Mouse (Mus musculus) E14TG2a.4 (cell line): ENCODE measurements at regions not wholly inside any gene's neighbourhood (a gene's known extent, or its start where the extent isn't known, plus 50 kb on each side); places are given as distances from the start of the nearest gene placed in this dataset.

Source experiments
- H3K27me3 ChIP-seq: 2 replicates; pipeline ENCODE4 v1.6.1; 2014; ENCODE audit warnings: low read length, control low read depth; ENCODE audit not compliant: insufficient read depth
- H3K36me3 ChIP-seq: 2 replicates; pipeline ENCODE4 v1.6.1; 2014; ENCODE audit warnings: low read length, control low read depth; ENCODE audit not compliant: insufficient read depth
- H3K4me1 ChIP-seq: replicated peaks from 2 replicates; pipeline ENCODE4 v1.6.1; 2014; ENCODE audit warnings: low read depth, low read length, control low read depth
- H3K4me3 ChIP-seq: replicated peaks from 2 replicates; pipeline ENCODE4 v1.5.1; 2014; ENCODE audit warnings: mild to moderate bottlenecking, low read length
- H3K9me3 ChIP-seq: 2 replicates; pipeline ENCODE4 v1.6.1; 2014; ENCODE audit warnings: low read length, control low read depth
- CTCF ChIP-seq: conservative IDR thresholded peaks from 2 replicates; pipeline ENCODE4 v1.5.1; 2014; ENCODE audit warnings: low read length
- NANOG ChIP-seq: IDR thresholded peaks from 2 replicates; pipeline ENCODE4 v1.6.1; 2014; ENCODE audit warnings: borderline replicate concordance, low read length, mixed read lengths
- POU5F1 ChIP-seq: IDR thresholded peaks from 2 replicates; pipeline ENCODE4 v1.6.1; 2014; ENCODE audit warnings: low read length, borderline replicate concordance

- peaks cover 19% of the 10 kb centered on the region for H3K27me3 ChIP-seq
- TF ChIP-seq NANOG (no peak), POU5F1 (no peak), CTCF (no peak)
- H3K4me1 ChIP-seq, result peaks cover 21% of the 10 kb centered on the region
- H3K36me3 ChIP-seq, result no peaks in the 10 kb centered on the region
- no peak overlapping the region for H3K4me3 ChIP-seq
- no peaks in the 10 kb centered on the region for H3K9me3 ChIP-seq
These were observed 55.4 kb downstream of the Pja1 start for GRCm38 (mm10) chrX:99415701-99416100.

GRCm38 (mm10) chrX:99410942-99411341, 60.1 kb downstream of the Pja1 start:
- H3K4me3 ChIP-seq, result no peak overlapping the region
- no peaks in the 10 kb centered on the region for H3K36me3 ChIP-seq
- peaks cover 24% of the 10 kb centered on the region for H3K4me1 ChIP-seq
- TF ChIP-seq CTCF, result no peak
- TF ChIP-seq NANOG, result no peak
- TF ChIP-seq POU5F1, result no peak
- no peaks in the 10 kb centered on the region for H3K9me3 ChIP-seq
- H3K27me3 ChIP-seq, result peaks cover 9% of the 10 kb centered on the region

GRCm38 (mm10) chrX:99409858-99410257, 61.2 kb downstream of the Pja1 start:
- Histone ChIP-seq H3K27me3 (peaks cover 9% of the 10 kb centered on the region), H3K9me3 (no peaks in the 10 kb centered on the region), H3K4me3 (no peak overlapping the region), H3K4me1 (peaks cover 20% of the 10 kb centered on the region), H3K36me3 (no peaks in the 10 kb centered on the region)
- TF ChIP-seq NANOG (no peak), POU5F1 (no peak), CTCF (no peak)

- Histone ChIP-seq H3K27me3 (peaks cover 9% of the 10 kb centered on the region), H3K4me3 (no peak overlapping the region), H3K4me1 (peaks cover 20% of the 10 kb centered on the region), H3K9me3 (no peaks in the 10 kb centered on the region), H3K36me3 (no peaks in the 10 kb centered on the region)
- no peak for TF ChIP-seq CTCF
- no peak for TF ChIP-seq POU5F1
- TF ChIP-seq NANOG, result no peak
These were observed 61.7 kb downstream of the Pja1 start for GRCm38 (mm10) chrX:99409331-99409730.

GRCm38 (mm10) chrX:99408804-99409203, 62.3 kb downstream of the Pja1 start:
- TF ChIP-seq NANOG (no peak), POU5F1 (no peak), CTCF (no peak)
- Histone ChIP-seq H3K4me1 (peaks cover 17% of the 10 kb centered on the region), H3K27me3 (peaks cover 9% of the 10 kb centered on the region), H3K4me3 (no peak overlapping the region), H3K9me3 (no peaks in the 10 kb centered on the region), H3K36me3 (no peaks in the 10 kb centered on the region)

GRCm38 (mm10) chrX:99405843-99406242, 65.2 kb downstream of the Pja1 start:
- H3K4me3 ChIP-seq, result no peak overlapping the region
- no peaks in the 10 kb centered on the region for H3K36me3 ChIP-seq
- H3K4me1 ChIP-seq, result 0 out of 2 replicates have a peak, but pooled peaks cover 4% of the 10 kb centered on the region
- H3K27me3 ChIP-seq, result peaks cover 14% of the 10 kb centered on the region
- H3K9me3 ChIP-seq, result no peaks in the 10 kb centered on the region
- TF ChIP-seq NANOG (no peak), CTCF (no peak), POU5F1 (no peak)

- no peak overlapping the region for H3K4me3 ChIP-seq
- H3K27me3 ChIP-seq, result peaks cover 18% of the 10 kb centered on the region; the same call in 1 of the 2 replicates
- no peaks in the 10 kb centered on the region for H3K9me3 ChIP-seq
- no peaks in the 10 kb centered on the region for H3K4me1 ChIP-seq
- TF ChIP-seq CTCF (no peak), NANOG (no peak), POU5F1 (no peak)
- H3K36me3 ChIP-seq, result no peaks in the 10 kb centered on the region
These were observed 67.4 kb downstream of the Pja1 start for GRCm38 (mm10) chrX:99403521-99404149.

GRCm38 (mm10) chrX:99402841-99403520, 68.1 kb downstream of the Pja1 start:
- H3K27me3 ChIP-seq, result peaks cover 17% of the 10 kb centered on the region; the same call in 1 of the 2 replicates
- H3K36me3 ChIP-seq, result no peaks in the 10 kb centered on the region
- no peaks in the 10 kb centered on the region for H3K4me1 ChIP-seq
- no peak overlapping the region for H3K4me3 ChIP-seq
- no peaks in the 10 kb centered on the region for H3K9me3 ChIP-seq
- TF ChIP-seq POU5F1 (no peak), NANOG (no peak), CTCF (peak; percentile 72)

GRCm38 (mm10) chrX:99397344-99397743, 73.7 kb downstream of the Pja1 start:
- Histone ChIP-seq H3K9me3 (no peaks in the 10 kb centered on the region), H3K27me3 (peaks cover 26% of the 10 kb centered on the region), H3K4me3 (no peak overlapping the region), H3K4me1 (no peaks in the 10 kb centered on the region), H3K36me3 (no peaks in the 10 kb centered on the region)
- TF ChIP-seq CTCF (no peak), NANOG (no peak), POU5F1 (no peak)
